Mouse (Mus musculus) urinary bladder, postnatal 25 days (tissue): Measurements from ENCODE around the gene Ralgps1.
"Not testable (repeated sequence)": the region's sequence is repeated elsewhere in the genome, so short reads cannot be mapped to it uniquely, and the experiment has no call there.

Experiments
- DNase-seq: peaks from one replicate; pipeline ENCODE4 v3.0.0; 2022; ENCODE audit warnings: low spot score

Ralgps1 gene

DNA sequence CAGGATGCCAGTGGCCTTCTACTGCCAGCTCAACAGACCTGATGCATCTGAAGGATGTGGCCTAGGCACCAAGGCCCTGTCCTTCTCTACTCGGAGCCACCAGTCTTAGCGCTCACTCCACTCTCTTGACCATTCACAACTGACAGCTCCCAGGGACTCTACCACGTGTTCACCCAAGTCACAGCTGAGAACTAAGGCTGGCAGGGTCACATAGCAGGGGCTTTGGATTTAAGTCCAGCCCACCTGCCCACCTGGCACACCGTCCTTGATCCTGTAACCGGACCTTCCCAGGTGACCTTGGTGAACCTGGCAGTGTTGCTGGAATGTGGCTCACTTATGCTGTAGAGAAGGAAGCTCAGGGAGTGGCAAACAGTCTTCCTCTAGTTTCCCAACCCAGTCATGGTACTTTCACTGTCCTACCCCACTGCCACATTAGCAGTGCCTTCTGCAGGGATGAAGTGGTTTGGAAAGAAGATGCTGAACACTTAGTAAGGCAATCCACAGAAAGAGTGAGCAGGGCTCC, 156.0 kb downstream of the Ralgps1 start:
- no peak for DNase-seq

- not testable (repeated sequence) for DNase-seq
Observed at GRCm38 (mm10) chr2:33211263-33211662, 160.0 kb downstream of the Ralgps1 start.

GRCm38 (mm10) chr2:33210841-33211240, 160.4 kb downstream of the Ralgps1 start:
- DNase-seq = no peak

GRCm38 (mm10) chr2:33208134-33208533, 163.2 kb downstream of the Ralgps1 start:
- no peak for DNase-seq

DNA sequence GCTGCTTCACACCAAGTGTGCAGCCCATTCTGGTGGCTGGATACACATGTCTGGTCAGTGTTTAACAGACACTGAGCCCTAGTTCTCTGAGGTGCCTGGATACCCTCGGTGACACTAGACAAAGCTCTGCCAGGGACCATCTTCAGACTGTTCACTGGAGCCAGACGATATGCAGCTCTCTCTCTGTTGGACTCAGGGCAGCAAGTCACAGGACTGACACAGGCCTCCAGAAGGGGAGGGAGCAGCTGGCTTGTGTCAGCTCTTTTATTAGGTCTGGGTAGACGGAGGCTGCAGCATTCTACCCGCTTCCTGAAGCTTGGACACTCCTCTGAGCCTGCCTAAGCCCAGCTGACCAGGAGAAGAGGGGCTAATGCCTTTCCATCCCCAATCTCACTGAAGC, 164.2 kb downstream of the Ralgps1 start:
- DNase-seq = no peak

DNA sequence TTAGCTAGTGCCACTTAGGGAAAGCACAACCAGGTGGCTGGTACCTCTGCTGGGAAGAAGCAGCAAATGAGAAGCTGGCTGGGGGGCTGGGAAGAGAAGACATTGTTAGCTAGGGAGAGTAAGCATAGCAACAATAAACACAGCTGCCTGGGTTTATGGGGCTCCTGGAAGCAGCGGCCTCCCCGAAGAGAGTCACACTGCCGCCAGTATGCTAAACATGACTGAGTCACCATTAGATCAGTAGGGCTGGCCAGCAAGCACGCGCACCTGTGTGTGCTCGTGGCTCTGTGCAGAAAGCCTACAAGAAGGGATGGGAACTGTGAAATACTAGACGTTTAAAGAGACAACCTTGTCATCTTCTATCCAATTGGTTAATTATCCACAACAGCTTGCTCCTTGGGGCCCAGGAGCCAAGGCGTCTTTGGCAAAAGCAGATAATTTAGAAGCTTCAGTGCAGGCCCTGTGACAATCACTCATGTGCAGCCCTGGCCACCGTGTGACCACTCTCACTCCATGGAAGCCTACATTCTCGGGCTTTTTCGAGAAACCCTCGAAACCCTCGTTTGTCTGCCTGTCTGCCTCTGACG, 165.3 kb downstream of the Ralgps1 start:
- no peak for DNase-seq

DNA sequence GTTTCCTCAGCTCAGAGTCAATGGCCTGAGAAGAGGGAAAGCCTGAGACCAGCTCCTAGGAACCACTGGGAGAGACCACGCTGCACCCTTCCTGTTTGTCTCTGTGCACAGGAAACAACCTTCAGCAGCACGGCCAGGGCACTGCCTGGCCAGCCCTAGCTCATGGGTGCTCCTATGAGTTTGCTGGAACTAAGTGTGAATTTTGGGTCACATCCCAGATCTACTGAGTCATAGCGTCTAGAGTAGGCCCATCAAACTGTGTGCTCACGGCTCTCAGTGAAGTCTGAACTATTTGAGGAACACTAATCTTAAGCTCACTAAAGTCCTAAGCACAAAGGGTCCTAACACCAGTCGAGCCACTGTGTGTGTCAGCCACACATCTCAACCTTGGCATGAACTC, 166.3 kb downstream of the Ralgps1 start:
- DNase-seq = no peak

DNA sequence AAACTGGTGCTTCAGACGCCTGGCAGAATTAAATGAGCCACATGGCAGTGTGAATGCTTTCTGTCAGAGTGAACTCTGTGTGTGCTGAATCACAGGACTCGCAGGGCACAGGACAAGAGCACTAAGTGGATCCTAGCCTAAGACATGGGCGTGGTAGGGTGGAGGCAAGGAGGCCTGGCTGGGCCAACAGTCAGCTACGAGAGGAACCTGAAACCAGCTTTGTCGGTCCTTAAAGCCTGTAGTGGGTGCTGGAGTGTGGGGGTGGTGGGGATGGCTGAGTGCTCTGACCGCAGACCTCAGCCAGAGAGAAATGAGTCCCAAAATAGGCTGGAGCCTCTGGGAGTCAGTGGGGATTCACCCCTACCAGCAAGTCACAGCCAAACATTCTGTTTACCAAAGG, 168.0 kb downstream of the Ralgps1 start:
- DNase-seq = no peak

- DNase-seq = no peak
Observed at GRCm38 (mm10) chr2:33200368-33201068, 170.8 kb downstream of the Ralgps1 start.

GRCm38 (mm10) chr2:33189976-33190375, 181.3 kb downstream of the Ralgps1 start:
- DNase-seq = no peak

DNA sequence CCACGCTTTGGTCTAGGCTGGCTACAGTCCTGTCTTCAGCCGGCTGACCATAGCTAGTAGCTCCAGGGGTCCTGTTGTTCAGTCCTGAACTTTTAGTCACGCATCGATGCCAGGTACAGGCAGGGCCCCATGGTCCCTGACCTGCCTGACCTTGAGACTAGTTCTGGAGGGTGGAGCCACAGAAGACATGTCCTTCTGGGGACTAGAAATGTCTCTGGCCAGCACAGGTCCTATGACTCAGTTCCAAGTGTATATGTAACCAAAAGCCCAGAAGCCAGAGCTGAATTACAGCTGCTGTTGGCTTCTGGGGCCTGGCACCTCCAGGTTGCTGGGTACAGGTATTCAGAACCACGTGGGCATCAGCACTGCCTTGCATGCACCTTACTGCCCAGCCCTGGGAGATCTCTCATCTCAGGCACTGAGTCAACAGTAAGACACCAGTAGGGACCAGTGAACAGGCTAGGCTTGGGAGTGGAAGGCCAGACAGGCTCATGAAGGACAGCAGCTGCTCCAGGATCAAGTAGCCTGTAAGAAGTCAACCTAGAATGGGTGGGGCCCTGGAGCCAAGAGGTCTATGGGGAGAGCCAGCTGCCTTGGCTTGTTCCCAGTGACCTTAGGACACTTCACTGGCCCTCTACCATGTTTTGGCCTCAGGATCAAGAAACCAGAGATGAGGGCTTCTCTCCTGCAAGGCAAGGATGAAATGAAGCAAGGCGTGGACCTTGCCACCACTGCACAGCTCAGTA, 182.2 kb downstream of the Ralgps1 start:
- DNase-seq = no peak

- no peak for DNase-seq
Observed at GRCm38 (mm10) chr2:33187874-33188273, 183.4 kb downstream of the Ralgps1 start.

- no peak for DNase-seq
Observed at GRCm38 (mm10) chr2:33186505-33186904, 184.8 kb downstream of the Ralgps1 start.

GRCm38 (mm10) chr2:33185258-33185657, 186.0 kb downstream of the Ralgps1 start:
- peak; percentile 35 for DNase-seq

DNA sequence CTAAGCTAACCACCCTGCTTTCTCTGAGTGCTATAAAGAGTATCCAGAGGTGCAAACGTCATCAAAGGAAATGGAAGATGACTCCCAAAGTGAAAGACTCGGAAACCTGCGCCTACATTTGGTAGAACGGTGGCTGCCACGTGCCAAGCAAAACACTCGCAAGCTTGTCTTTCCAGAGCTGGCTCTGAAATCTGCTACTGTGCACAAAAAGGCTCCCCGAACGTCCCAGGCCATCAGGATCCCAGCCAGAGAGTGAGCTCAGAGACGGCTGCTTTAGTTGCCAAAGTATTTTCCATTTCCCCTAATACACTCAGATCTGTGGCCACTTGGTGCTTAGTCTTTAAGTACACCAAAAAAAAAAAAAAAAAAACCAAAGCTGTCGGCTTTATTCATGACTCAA, 186.6 kb downstream of the Ralgps1 start:
- DNase-seq = no peak

- no peak for DNase-seq
Observed at GRCm38 (mm10) chr2:33183321-33183720, 188.0 kb downstream of the Ralgps1 start.

DNA sequence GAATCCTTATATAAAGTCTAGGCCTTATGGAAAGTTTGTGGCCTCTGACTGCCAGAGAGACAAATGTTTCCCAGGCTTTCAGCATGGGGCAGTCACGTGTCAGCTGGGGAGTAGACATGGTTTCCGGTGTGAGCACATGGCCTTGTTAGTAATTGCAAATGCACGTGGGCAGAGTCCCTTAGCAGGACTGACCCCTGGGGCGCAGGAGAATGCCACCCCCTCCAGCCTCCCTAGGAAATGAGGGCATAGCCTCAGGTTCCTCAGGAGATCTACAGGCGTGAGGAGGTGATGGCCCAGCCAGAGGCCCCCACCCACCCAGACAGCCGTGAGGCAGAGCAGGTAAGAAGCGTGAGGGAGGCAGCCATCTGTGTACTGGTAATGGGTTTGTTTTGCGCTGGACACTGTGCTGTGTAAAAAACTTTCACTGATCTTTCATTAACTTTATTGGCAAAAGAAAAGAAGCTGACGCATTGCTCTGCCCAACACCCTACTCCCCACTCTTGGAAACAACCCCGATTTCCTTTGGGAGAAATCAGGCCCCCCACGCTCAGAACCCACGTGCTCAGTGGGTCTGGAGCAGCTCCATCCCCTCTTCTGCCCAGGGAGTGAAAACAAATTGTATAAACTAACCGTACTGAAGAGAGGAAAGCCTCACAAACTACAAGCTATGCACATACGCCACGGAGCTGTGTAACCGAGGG, 191.2 kb downstream of the Ralgps1 start:
- DNase-seq = no peak

- no peak for DNase-seq
Observed at GRCm38 (mm10) chr2:33179171-33179929, 191.9 kb downstream of the Ralgps1 start.

- DNase-seq = no peak
Observed at GRCm38 (mm10) chr2:33178243-33178932, 192.9 kb downstream of the Ralgps1 start.

GRCm38 (mm10) chr2:33177443-33178242, 193.6 kb downstream of the Ralgps1 start:
- peak; percentile 27 for DNase-seq
